Mouse (Mus musculus) heart, adult 2 months (tissue): ENCODE measurements at regions not wholly inside any gene's neighbourhood (a gene's known extent, or its start where the extent isn't known, plus 50 kb on each side); places are given as distances from the start of the nearest gene placed in this dataset.

Experiments
- DNase-seq, 2 experiments: peaks; one replicate each; pipeline ENCODE4 v3.0.0; 2021
- H3K27ac ChIP-seq: fragments of 200-600 bp; 2 replicates; pipeline ENCODE4 v1.8.1; 2022
- H3K27me3 ChIP-seq: fragments of 200-500 bp; 2 replicates; pipeline ENCODE4 v1.6.1; 2012; ENCODE audit warnings: mild to moderate bottlenecking, low read length, inconsistent platforms, mixed read lengths; ENCODE audit not compliant: control insufficient read depth, insufficient read depth
- H3K36me3 ChIP-seq: fragments of 200-500 bp; 2 replicates; pipeline ENCODE4 v1.6.1; 2012; ENCODE audit warnings: low read length, inconsistent platforms; ENCODE audit not compliant: control insufficient read depth, insufficient read depth
- H3K4me1 ChIP-seq: fragments of 200-500 bp; 2 replicates; pipeline ENCODE4 v1.6.1; 2011; ENCODE audit warnings: low read length; ENCODE audit not compliant: control insufficient read depth, insufficient read depth
- H3K4me3 ChIP-seq: fragments of 200-600 bp; 2 replicates; pipeline ENCODE4 v1.8.1; 2022
- H3K79me2 ChIP-seq: fragments of 200-500 bp; replicated peaks from 2 replicates; pipeline ENCODE4 v1.6.1; 2012; ENCODE audit warnings: mild to moderate bottlenecking, inconsistent platforms, low read length, moderate library complexity, mixed read lengths; ENCODE audit not compliant: control insufficient read depth, insufficient read depth
- H3K9ac ChIP-seq: fragments of 200-500 bp; 2 replicates; pipeline ENCODE4 v1.6.1; 2012; ENCODE audit warnings: low read depth, mild to moderate bottlenecking, control low read depth, inconsistent platforms, low read length, mixed read lengths
- CTCF ChIP-seq: fragments of 200-600 bp; IDR thresholded peaks from 2 replicates; pipeline ENCODE4 v1.8.1; 2022; ENCODE audit warnings: antibody characterized with exemption, mild to moderate bottlenecking, moderate library complexity
- EP300 ChIP-seq: fragments of 200-500 bp; IDR thresholded peaks from 2 replicates; pipeline ENCODE4 v1.6.1; 2011; ENCODE audit warnings: low read depth, low read length, control low read depth; ENCODE audit not compliant: insufficient read depth
- POLR2A ChIP-seq: fragments of 200-500 bp; IDR thresholded peaks from 2 replicates; pipeline ENCODE4 v1.6.1; 2011; ENCODE audit warnings: mild to moderate bottlenecking, low read depth, low read length, control low read depth; ENCODE audit not compliant: insufficient read depth
- WGBS: fragments of 180-500 bp; shearing (Covaris S2); methylation state at CpG from one replicate; pipeline ENCODE4 v1.1.7; 2018; 5-methylcytosine and 5-hydroxymethylcytosine counted together
- intact Hi-C: fragments of 180-260 bp; cut with DNase I; formaldehyde crosslinking; loops from one replicate; pipeline ENCODE4 v1.15.1; 2025

DNA sequence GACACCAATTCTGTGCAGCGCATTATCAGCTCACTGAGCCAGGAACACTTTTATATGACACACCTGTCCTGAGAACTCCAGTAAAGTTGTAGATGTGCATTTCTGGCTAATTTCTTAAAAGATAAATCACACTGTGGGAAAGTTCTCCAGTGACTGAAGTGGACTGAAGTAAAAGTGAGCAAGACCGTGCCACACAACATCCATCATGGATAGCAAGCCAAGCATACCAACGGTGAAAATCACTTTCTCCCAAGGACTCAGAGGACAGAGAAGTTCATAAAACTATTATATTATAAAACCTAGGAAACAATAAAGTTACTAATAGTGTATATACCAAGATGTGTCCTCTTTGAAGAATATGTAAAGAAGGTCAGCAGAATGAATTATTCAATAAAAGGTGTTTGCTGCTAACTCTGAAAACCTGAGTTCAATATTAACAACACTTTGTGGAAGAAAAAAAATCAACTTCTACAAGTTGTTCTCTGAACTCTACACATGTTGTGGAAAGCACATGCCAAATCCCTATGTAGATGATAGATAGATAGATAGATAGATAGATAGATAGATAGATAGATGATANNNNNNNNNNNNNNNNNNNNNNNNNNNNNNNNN lies 298.2 kb upstream of the Igbp1b start:
- Histone ChIP-seq H3K27ac (no peak overlapping the region), H3K36me3 (no peaks in the 10 kb centered on the region), H3K79me2 (no peaks in the 10 kb centered on the region), H3K9ac (no peak overlapping the region), H3K4me1 (no peaks in the 10 kb centered on the region), H3K27me3 (no peaks in the 10 kb centered on the region), H3K4me3 (no peak overlapping the region)
- no peak for TF ChIP-seq EP300
- TF ChIP-seq POLR2A: no peak
- TF ChIP-seq CTCF: no peak
- intact Hi-C loops: no loop called here
- DNase-seq: no peak
- WGBS: 89% methylated on average over 3 of the region's 3 CpGs

DNA sequence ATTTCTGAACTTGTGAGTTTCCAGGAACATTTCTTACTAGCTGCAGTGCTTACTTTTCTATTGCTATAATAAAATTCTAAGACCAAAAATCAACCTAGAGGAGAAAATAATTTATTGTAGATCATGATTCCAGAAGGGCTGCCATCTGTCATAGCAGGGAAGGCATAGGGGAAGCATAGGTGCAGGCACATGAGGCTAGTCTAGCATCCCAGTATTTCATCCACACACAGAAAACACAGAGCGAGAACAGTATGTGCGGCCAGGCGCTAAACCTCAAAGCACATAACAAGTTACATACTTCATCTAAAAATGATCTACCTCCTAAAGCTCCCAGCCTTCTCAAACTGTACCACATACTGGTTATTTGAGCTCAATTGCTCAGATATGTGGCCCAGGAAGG lies 292.5 kb upstream of the Igbp1b start:
- TF ChIP-seq CTCF (no peak), POLR2A (no peak), EP300 (no peak)
- Histone ChIP-seq H3K27ac (no peak overlapping the region), H3K79me2 (no peaks in the 10 kb centered on the region), H3K36me3 (no peaks in the 10 kb centered on the region), H3K27me3 (no peaks in the 10 kb centered on the region), H3K4me1 (no peaks in the 10 kb centered on the region), H3K4me3 (no peak overlapping the region), H3K9ac (no peak overlapping the region)
- WGBS: 95% methylated on average over 3 of the region's 3 CpGs
- intact Hi-C loops: no loop called here
- no peak for DNase-seq

DNA sequence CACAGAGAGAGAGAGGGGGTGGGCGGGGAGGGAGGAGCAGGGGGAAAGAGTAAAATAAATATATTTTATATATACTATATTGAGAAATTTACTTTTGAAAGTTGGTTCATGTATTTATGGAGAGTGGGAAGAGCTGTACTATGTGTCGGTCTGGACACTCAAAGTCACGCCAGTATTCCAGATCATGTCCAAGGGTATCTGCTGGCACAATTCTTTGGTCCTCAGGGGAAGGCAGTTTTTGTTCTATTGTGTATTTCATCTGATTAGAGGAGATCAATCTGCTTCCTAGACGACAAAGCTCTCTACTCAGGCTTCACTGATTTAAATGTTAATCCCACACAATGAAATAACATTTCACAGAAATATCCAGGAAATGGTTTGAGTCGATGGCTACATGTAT lies 288.3 kb upstream of the Igbp1b start:
- H3K4me3 ChIP-seq: no peak overlapping the region

DNA sequence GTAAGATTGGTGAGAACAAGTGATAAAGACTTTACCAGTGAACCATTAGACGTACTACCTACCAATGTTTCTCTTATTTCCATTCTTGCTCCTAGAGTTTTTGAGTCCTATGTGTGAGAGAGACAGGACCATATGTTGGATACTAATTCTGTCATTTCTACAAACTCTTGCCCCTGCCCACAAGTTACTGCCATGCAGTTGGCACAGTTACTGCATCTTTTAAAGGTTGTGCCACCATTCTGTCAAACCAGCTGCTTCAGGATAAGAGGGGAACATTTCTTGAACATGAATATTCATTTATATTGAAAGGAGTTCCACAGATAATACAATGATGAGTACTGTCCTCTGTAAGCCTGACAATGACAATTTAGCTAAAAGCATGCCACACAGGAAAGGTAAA lies 287.1 kb upstream of the Igbp1b start:
- TF ChIP-seq POLR2A: no peak
- no peak for TF ChIP-seq CTCF
- TF ChIP-seq EP300: no peak
- DNase-seq: no peak
- Histone ChIP-seq H3K4me3 (no peak overlapping the region), H3K4me1 (no peaks in the 10 kb centered on the region), H3K9ac (no peak overlapping the region), H3K27me3 (no peaks in the 10 kb centered on the region), H3K79me2 (no peaks in the 10 kb centered on the region), H3K27ac (no peak overlapping the region), H3K36me3 (no peaks in the 10 kb centered on the region)
- 77% methylated on average over 1 of the region's 1 CpGs for WGBS
- intact Hi-C loops: no loop called here

More for the DNA sequence above, 288.3 kb upstream of the Igbp1b start:
- Histone ChIP-seq H3K27me3 (no peaks in the 10 kb centered on the region), H3K27ac (no peak overlapping the region), H3K4me1 (no peaks in the 10 kb centered on the region), H3K79me2 (no peaks in the 10 kb centered on the region), H3K9ac (no peak overlapping the region), H3K36me3 (no peaks in the 10 kb centered on the region)
- WGBS: 72% methylated on average over 5 of the region's 5 CpGs
- no peak for DNase-seq
- TF ChIP-seq EP300: no peak
- no peak for TF ChIP-seq CTCF
- no peak for TF ChIP-seq POLR2A
- intact Hi-C loops: no loop called here

DNA sequence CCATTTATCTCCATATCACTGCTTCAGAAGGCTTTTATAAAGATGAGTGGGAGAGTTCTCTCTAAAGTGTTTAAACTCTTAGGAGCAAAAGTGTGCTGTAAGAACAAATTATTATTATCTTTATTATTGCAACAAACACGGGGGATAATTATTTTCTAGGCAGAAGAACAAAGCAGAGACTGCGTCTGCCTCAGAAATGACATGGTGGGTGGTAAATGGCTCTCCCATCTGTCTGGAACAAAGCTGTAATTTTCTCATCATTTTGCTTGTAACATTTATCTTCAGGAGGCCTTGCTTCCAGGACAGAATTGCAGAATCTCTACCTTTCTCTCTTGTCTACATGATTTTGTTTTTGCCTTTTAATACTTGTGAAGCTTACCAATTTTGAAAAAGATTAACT lies 261.8 kb upstream of the Igbp1b start:
- H3K79me2 ChIP-seq: no peaks in the 10 kb centered on the region
- WGBS: 58% methylated on average over 2 of the region's 2 CpGs
- no peak overlapping the region for H3K4me3 ChIP-seq
- no peak for DNase-seq
- intact Hi-C loops: no loop called here
- no peak for TF ChIP-seq CTCF
- no peak for TF ChIP-seq POLR2A
- TF ChIP-seq EP300: no peak
- no peaks in the 10 kb centered on the region for H3K36me3 ChIP-seq
- H3K27ac ChIP-seq: no peak overlapping the region
- no peak overlapping the region for H3K9ac ChIP-seq
- H3K4me1 ChIP-seq: no peaks in the 10 kb centered on the region
- H3K27me3 ChIP-seq: no peaks in the 10 kb centered on the region

DNA sequence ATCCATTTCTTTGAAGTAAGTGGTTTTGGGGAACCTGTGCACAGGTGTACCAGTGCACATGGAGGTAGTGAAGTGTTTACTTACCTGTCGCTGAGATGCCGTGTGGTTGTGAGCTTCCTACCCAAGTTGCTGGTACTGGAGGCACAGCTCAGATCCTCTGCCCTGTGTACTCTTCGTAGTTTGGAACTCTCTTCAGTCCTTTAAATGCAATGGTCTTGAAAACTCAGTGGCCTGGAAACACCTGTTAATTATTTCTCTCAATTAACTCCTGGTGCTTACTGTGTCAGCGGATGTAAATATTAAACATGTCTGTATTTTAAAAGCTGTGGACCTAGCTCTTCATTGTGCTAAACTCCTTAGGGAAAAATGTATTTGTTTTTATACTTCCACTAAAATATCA lies 261.2 kb upstream of the Igbp1b start:
- H3K27ac ChIP-seq: no peak overlapping the region
- TF ChIP-seq CTCF (no peak), EP300 (no peak)
- H3K27me3 ChIP-seq: no peaks in the 10 kb centered on the region
- H3K4me1 ChIP-seq: no peaks in the 10 kb centered on the region
- intact Hi-C loops: no loop called here
- no peak overlapping the region for H3K4me3 ChIP-seq
- 88% methylated on average over 4 of the region's 4 CpGs for WGBS
- no peaks in the 10 kb centered on the region for H3K36me3 ChIP-seq
- H3K79me2 ChIP-seq: no peaks in the 10 kb centered on the region
- DNase-seq: no peak
- no peak overlapping the region for H3K9ac ChIP-seq
